Mouse (Mus musculus): Measurements from ENCODE around the gene Samd14. TPM values are rescaled to one million over a fixed set of nuclear protein-coding genes. Genes with fewer than 3 reads are reported as not detected.
A peak's percentile ranks its signal among the peaks of the same experiment; 100 is the strongest.

Gene Samd14
- polyA plus RNA-seq, 1 experiment from 2014 or later = 34.7 TPM

GRCm38 (mm10) chr11:95033617-95034016 lies 23.9 kb downstream of the Samd14 start:
- H3K27me3 ChIP-seq (ENCODE audit: control insufficient read depth, insufficient read depth, low read depth, low read length) = no peaks in the 10 kb centered on the region
- no peak for ATAC-seq (ENCODE audit: low read depth)
- 67% methylated on average over 14 of the region's 14 CpGs for WGBS (ENCODE audit: insufficient replicate concordance)
- H3K9me3 ChIP-seq (replicated peaks; ENCODE audit: control insufficient read depth, low read length) = no peaks in the 10 kb centered on the region
- H3K4me1 ChIP-seq (ENCODE audit: control insufficient read depth, low read depth, low read length) = peaks cover 10% of the 10 kb centered on the region; the same call in 1 of the 2 replicates
- no peaks in the 10 kb centered on the region for H3K36me3 ChIP-seq (ENCODE audit: control insufficient read depth, insufficient read depth)
- H3K4me3 ChIP-seq (ENCODE audit: low read depth, low read length) = no peak overlapping the region
- no peak overlapping the region for H3K4me2 ChIP-seq (ENCODE audit: low read depth, low read length)
- no peak overlapping the region for H3K9ac ChIP-seq (ENCODE audit: low read depth, low read length)
- no peak overlapping the region for H3K27ac ChIP-seq (ENCODE audit: low read length)

- WGBS (ENCODE audit: insufficient replicate concordance) = 66% methylated on average over 10 of the region's 10 CpGs
- no peak overlapping the region for H3K27ac ChIP-seq (ENCODE audit: low read length)
- peaks cover 14% of the 10 kb centered on the region; the same call in 1 of the 2 replicates for H3K4me1 ChIP-seq (ENCODE audit: control insufficient read depth, low read depth, low read length)
- no peaks in the 10 kb centered on the region for H3K36me3 ChIP-seq (ENCODE audit: control insufficient read depth, insufficient read depth)
- H3K9me3 ChIP-seq (replicated peaks; ENCODE audit: control insufficient read depth, low read length) = no peaks in the 10 kb centered on the region
- ATAC-seq (ENCODE audit: low read depth) = no peak
- H3K27me3 ChIP-seq (ENCODE audit: control insufficient read depth, insufficient read depth, low read depth, low read length) = no peaks in the 10 kb centered on the region
- no peak overlapping the region for H3K4me3 ChIP-seq (ENCODE audit: low read depth, low read length)
- no peak overlapping the region for H3K4me2 ChIP-seq (ENCODE audit: low read depth, low read length)
- H3K9ac ChIP-seq (ENCODE audit: low read depth, low read length) = no peak overlapping the region
Observed at GRCm38 (mm10) chr11:95034902-95035301, 25.2 kb downstream of the Samd14 start.

GRCm38 (mm10) chr11:95036521-95036920 lies 26.8 kb downstream of the Samd14 start:
- H3K27ac ChIP-seq (ENCODE audit: low read length) = no peak overlapping the region
- no peak overlapping the region for H3K4me2 ChIP-seq (ENCODE audit: low read depth, low read length)
- H3K27me3 ChIP-seq (ENCODE audit: control insufficient read depth, insufficient read depth, low read depth, low read length) = no peaks in the 10 kb centered on the region
- no peaks in the 10 kb centered on the region for H3K36me3 ChIP-seq (ENCODE audit: control insufficient read depth, insufficient read depth)
- no peaks in the 10 kb centered on the region for H3K9me3 ChIP-seq (replicated peaks; ENCODE audit: control insufficient read depth, low read length)
- H3K9ac ChIP-seq (ENCODE audit: low read depth, low read length) = no peak overlapping the region
- no peak for ATAC-seq (ENCODE audit: low read depth)
- no peak overlapping the region for H3K4me3 ChIP-seq (ENCODE audit: low read depth, low read length)
- peaks cover 23% of the 10 kb centered on the region for H3K4me1 ChIP-seq (ENCODE audit: control insufficient read depth, low read depth, low read length)
- WGBS (ENCODE audit: insufficient replicate concordance) = 80% methylated on average over 5 of the region's 5 CpGs

- H3K4me2 ChIP-seq (ENCODE audit: low read depth, low read length) = no peak overlapping the region
- no peaks in the 10 kb centered on the region for H3K36me3 ChIP-seq (ENCODE audit: control insufficient read depth, insufficient read depth)
- H3K27me3 ChIP-seq (ENCODE audit: control insufficient read depth, insufficient read depth, low read depth, low read length) = no peaks in the 10 kb centered on the region
- H3K4me3 ChIP-seq (ENCODE audit: low read depth, low read length) = no peak overlapping the region
- H3K9me3 ChIP-seq (replicated peaks; ENCODE audit: control insufficient read depth, low read length) = no peaks in the 10 kb centered on the region
- H3K27ac ChIP-seq (ENCODE audit: low read length) = no peak overlapping the region
- no peak for ATAC-seq (ENCODE audit: low read depth)
- WGBS (ENCODE audit: insufficient replicate concordance) = 62% methylated on average over 6 of the region's 6 CpGs
- H3K9ac ChIP-seq (ENCODE audit: low read depth, low read length) = no peak overlapping the region
- peaks cover 29% of the 10 kb centered on the region for H3K4me1 ChIP-seq (ENCODE audit: control insufficient read depth, low read depth, low read length)
Observed at GRCm38 (mm10) chr11:95037306-95037705, 27.6 kb downstream of the Samd14 start.

- peak overlapping the region; percentile 19; the same call in 1 of the 2 replicates for H3K27ac ChIP-seq (ENCODE audit: low read length)
Observed at GRCm38 (mm10) chr11:95038156-95038817, 28.6 kb downstream of the Samd14 start.

GRCm38 (mm10) chr11:95038818-95039655 lies 29.4 kb downstream of the Samd14 start:
- no peak overlapping the region for H3K9ac ChIP-seq (ENCODE audit: low read depth, low read length)
- H3K4me2 ChIP-seq (ENCODE audit: low read depth, low read length) = no peak overlapping the region

More at GRCm38 (mm10) chr11:95038156-95038817, 28.6 kb downstream of the Samd14 start:
- Histone ChIP-seq H3K27me3 (ENCODE audit: control insufficient read depth, insufficient read depth, low read depth, low read length) (no peaks in the 10 kb centered on the region), H3K4me2 (ENCODE audit: low read depth, low read length) (no peak overlapping the region), H3K4me1 (ENCODE audit: control insufficient read depth, low read depth, low read length) (peaks cover 24% of the 10 kb centered on the region), H3K36me3 (ENCODE audit: control insufficient read depth, insufficient read depth) (no peaks in the 10 kb centered on the region), H3K9ac (ENCODE audit: low read depth, low read length) (no peak overlapping the region), H3K9me3 (replicated peaks; ENCODE audit: control insufficient read depth, low read length) (no peaks in the 10 kb centered on the region), H3K4me3 (ENCODE audit: low read depth, low read length) (no peak overlapping the region)
- ATAC-seq (ENCODE audit: low read depth) = no peak
- 77% methylated on average over 14 of the region's 14 CpGs for WGBS (ENCODE audit: insufficient replicate concordance)

GRCm38 (mm10) chr11:95039766-95040165 lies 30.1 kb downstream of the Samd14 start:
- Histone ChIP-seq H3K27ac (ENCODE audit: low read length) (no peak overlapping the region), H3K4me2 (ENCODE audit: low read depth, low read length) (peak overlapping the region; percentile 96; the same call in 1 of the 2 replicates), H3K9me3 (replicated peaks; ENCODE audit: control insufficient read depth, low read length) (no peaks in the 10 kb centered on the region), H3K27me3 (ENCODE audit: control insufficient read depth, insufficient read depth, low read depth, low read length) (no peaks in the 10 kb centered on the region), H3K36me3 (ENCODE audit: control insufficient read depth, insufficient read depth) (no peaks in the 10 kb centered on the region), H3K4me1 (ENCODE audit: control insufficient read depth, low read depth, low read length) (peaks cover 23% of the 10 kb centered on the region), H3K9ac (ENCODE audit: low read depth, low read length) (no peak overlapping the region), H3K4me3 (ENCODE audit: low read depth, low read length) (no peak overlapping the region)
- ATAC-seq (ENCODE audit: low read depth) = no peak
- 70% methylated on average over 4 of the region's 4 CpGs for WGBS (ENCODE audit: insufficient replicate concordance)

More at GRCm38 (mm10) chr11:95038818-95039655, 29.4 kb downstream of the Samd14 start:
- WGBS (ENCODE audit: insufficient replicate concordance) = 73% methylated on average over 13 of the region's 13 CpGs
- Histone ChIP-seq H3K36me3 (ENCODE audit: control insufficient read depth, insufficient read depth) (no peaks in the 10 kb centered on the region), H3K27ac (ENCODE audit: low read length) (no peak overlapping the region), H3K4me3 (ENCODE audit: low read depth, low read length) (no peak overlapping the region), H3K9me3 (replicated peaks; ENCODE audit: control insufficient read depth, low read length) (no peaks in the 10 kb centered on the region), H3K27me3 (ENCODE audit: control insufficient read depth, insufficient read depth, low read depth, low read length) (no peaks in the 10 kb centered on the region), H3K4me1 (ENCODE audit: control insufficient read depth, low read depth, low read length) (peaks cover 23% of the 10 kb centered on the region)
- ATAC-seq (ENCODE audit: low read depth) = no peak

GRCm38 (mm10) chr11:95040491-95041138 lies 30.9 kb downstream of the Samd14 start:
- Histone ChIP-seq H3K4me3 (ENCODE audit: low read depth, low read length) (peak overlapping the region; percentile 78), H3K36me3 (ENCODE audit: control insufficient read depth, insufficient read depth) (no peaks in the 10 kb centered on the region), H3K27ac (ENCODE audit: low read length) (peak overlapping the region; percentile 64), H3K27me3 (ENCODE audit: control insufficient read depth, insufficient read depth, low read depth, low read length) (no peaks in the 10 kb centered on the region), H3K4me1 (ENCODE audit: control insufficient read depth, low read depth, low read length) (peaks cover 23% of the 10 kb centered on the region), H3K9me3 (replicated peaks; ENCODE audit: control insufficient read depth, low read length) (no peaks in the 10 kb centered on the region), H3K9ac (ENCODE audit: low read depth, low read length) (peak overlapping the region; percentile 81), H3K4me2 (ENCODE audit: low read depth, low read length) (peak overlapping the region; percentile 96)
- peak; percentile 5; the same call in 1 of the 2 replicates for ATAC-seq (ENCODE audit: low read depth)
- WGBS (ENCODE audit: insufficient replicate concordance) = 2% methylated on average over 20 of the region's 20 CpGs

Data from liver, embryonic 16.5 days (tissue).